Mouse (Mus musculus) c-Kit-negative CD71-positive TER-119-positive erythroid progenitor cells, embryonic 14.5 days (primary cell): Measurements from ENCODE around the gene Utrn.

Experiments used
- DNase-seq: peaks from one replicate; pipeline ENCODE4 v3.0.0-alpha.2; 2013; ENCODE audit warnings: low read depth, low spot score

Gene Utrn

GRCm38 (mm10) chr10:12869029-12869671 is at the start of gene Utrn:
Utrn (minus strand) TSS chr10:12869365.
- DNase-seq = no peak

GRCm38 (mm10) chr10:12917626-12918025 is 48.5 kb upstream of the Utrn start:
- DNase-seq = no peak

- no peak for DNase-seq
Observed at GRCm38 (mm10) chr10:12916376-12916775, 47.2 kb upstream of the Utrn start.

GRCm38 (mm10) chr10:12915826-12916225 is 46.7 kb upstream of the Utrn start:
- no peak for DNase-seq

GRCm38 (mm10) chr10:12914203-12914602 is 45.0 kb upstream of the Utrn start:
- DNase-seq = no peak

- no peak for DNase-seq
Observed at GRCm38 (mm10) chr10:12911981-12912530, 42.9 kb upstream of the Utrn start.

- no peak for DNase-seq
Observed at GRCm38 (mm10) chr10:12911451-12911850, 42.3 kb upstream of the Utrn start.

- DNase-seq = no peak
Observed at GRCm38 (mm10) chr10:12909891-12910290, 40.7 kb upstream of the Utrn start.

- no peak for DNase-seq
Observed at GRCm38 (mm10) chr10:12909179-12909578, 40.0 kb upstream of the Utrn start.

GRCm38 (mm10) chr10:12904140-12904528 is 35.0 kb upstream of the Utrn start:
- no peak for DNase-seq

GRCm38 (mm10) chr10:12903440-12904139 is 34.4 kb upstream of the Utrn start:
- no peak for DNase-seq

GRCm38 (mm10) chr10:12899901-12900300 is 30.7 kb upstream of the Utrn start:
- no peak for DNase-seq

GRCm38 (mm10) chr10:12893339-12893738 is 24.2 kb upstream of the Utrn start:
- DNase-seq = no peak

- DNase-seq = no peak
Observed at GRCm38 (mm10) chr10:12888373-12888772, 19.2 kb upstream of the Utrn start.

GRCm38 (mm10) chr10:12887792-12888191 is 18.6 kb upstream of the Utrn start:
- DNase-seq = no peak

- no peak for DNase-seq
Observed at GRCm38 (mm10) chr10:12884308-12884948, 15.3 kb upstream of the Utrn start.

GRCm38 (mm10) chr10:12881911-12882310 is 12.7 kb upstream of the Utrn start:
- no peak for DNase-seq

GRCm38 (mm10) chr10:12879313-12879695 is 10.1 kb upstream of the Utrn start:
- DNase-seq = no peak

GRCm38 (mm10) chr10:12878661-12879312 is 9.6 kb upstream of the Utrn start:
- no peak for DNase-seq

GRCm38 (mm10) chr10:12876426-12876825 is 7.3 kb upstream of the Utrn start:
- DNase-seq = no peak

- DNase-seq = no peak
Observed at GRCm38 (mm10) chr10:12875410-12875809, 6.2 kb upstream of the Utrn start.
